Mouse (Mus musculus): ENCODE measurements around the gene Myo10. TPM values are rescaled to one million over a fixed set of nuclear protein-coding genes. Genes with fewer than 3 reads are reported as not detected.

The Myo10 gene
- total and polyA plus RNA-seq, 2 experiments from 2014 or later = 29.3 to 34.7 TPM

DNA sequence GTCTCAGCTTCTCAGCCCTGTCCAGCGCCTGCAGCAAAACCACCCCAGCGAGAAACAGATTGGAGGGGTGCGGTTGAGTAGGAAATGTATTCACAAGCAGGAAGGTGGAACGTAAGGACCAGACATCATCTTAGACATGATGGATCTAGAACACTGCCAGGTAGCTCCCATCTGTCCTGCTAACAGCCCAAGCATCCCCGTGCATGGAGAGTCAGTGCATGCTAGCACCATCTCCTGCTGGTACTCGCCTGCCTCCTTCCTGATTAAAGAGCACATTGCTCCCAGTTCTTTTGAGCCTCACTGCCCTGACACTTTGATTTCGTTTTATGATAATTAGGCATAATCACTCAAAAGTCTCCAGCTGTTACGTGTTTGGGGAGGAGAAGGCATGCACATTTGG, 96.9 kb downstream of the Myo10 start:
- no peak overlapping the region for H3K27ac ChIP-seq (ENCODE audit: low read depth, low read length)
- no peaks in the 10 kb centered on the region for H3K4me1 ChIP-seq (ENCODE audit: insufficient read depth, low read length)
- no peak overlapping the region for H3K4me3 ChIP-seq (ENCODE audit: low read depth, low read length)
- no peak overlapping the region for H3K4me2 ChIP-seq (ENCODE audit: low read depth, low read length, poor library complexity, severe bottlenecking)
- H3K27me3 ChIP-seq (ENCODE audit: insufficient read depth, low read length) = no peaks in the 10 kb centered on the region
- 0 out of 2 replicates have a peak, but pooled peaks cover 2% of the 10 kb centered on the region for H3K36me3 ChIP-seq (ENCODE audit: insufficient read depth, low read length)
- DNase-seq (ENCODE audit: low spot score) (no peak), ATAC-seq (ENCODE audit: low FRiP score) (no peak)
- TF ChIP-seq CTCF (IDR thresholded peaks at IDR 0.05) = no peak
- H3K9me3 ChIP-seq (ENCODE audit: low read length) = no peaks in the 10 kb centered on the region
- 64% methylated on average over 8 of the region's 8 CpGs for WGBS
- H3K9ac ChIP-seq (replicated peaks; ENCODE audit: low read length, poor library complexity, severe bottlenecking) = no peak overlapping the region

DNA sequence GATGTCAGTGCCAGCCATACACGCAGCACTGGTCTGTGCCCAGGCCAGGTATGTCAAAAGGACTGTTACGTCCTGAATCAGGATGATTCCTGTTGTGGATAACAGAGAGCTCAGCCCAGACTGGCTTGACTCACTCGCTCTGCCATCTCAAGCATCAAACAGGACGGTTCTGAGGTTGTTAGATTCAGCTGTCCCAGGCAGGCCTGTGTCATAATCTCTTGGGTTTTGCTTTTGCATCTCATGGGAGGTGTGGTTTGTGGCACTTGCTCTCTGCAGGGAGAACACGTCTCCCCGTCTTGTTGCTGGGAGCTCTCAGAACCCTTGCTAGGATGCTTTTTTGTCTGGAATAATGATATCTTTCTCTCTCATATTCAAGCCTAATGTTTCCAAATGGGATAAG, 97.9 kb downstream of the Myo10 start:
- 82% methylated on average over 6 of the region's 6 CpGs for WGBS
- no peak for ATAC-seq (ENCODE audit: low FRiP score)
- H3K27ac ChIP-seq (ENCODE audit: low read depth, low read length) = no peak overlapping the region
- no peaks in the 10 kb centered on the region for H3K4me1 ChIP-seq (ENCODE audit: insufficient read depth, low read length)
- TF ChIP-seq CTCF (IDR thresholded peaks at IDR 0.05) = no peak
- H3K36me3 ChIP-seq (ENCODE audit: insufficient read depth, low read length) = 0 out of 2 replicates have a peak, but pooled peaks cover 2% of the 10 kb centered on the region
- H3K9me3 ChIP-seq (ENCODE audit: low read length) = no peaks in the 10 kb centered on the region
- H3K4me2 ChIP-seq (ENCODE audit: low read depth, low read length, poor library complexity, severe bottlenecking) = no peak overlapping the region
- H3K4me3 ChIP-seq (ENCODE audit: low read depth, low read length) = no peak overlapping the region
- H3K27me3 ChIP-seq (ENCODE audit: insufficient read depth, low read length) = no peaks in the 10 kb centered on the region
- no peak overlapping the region for H3K9ac ChIP-seq (replicated peaks; ENCODE audit: low read length, poor library complexity, severe bottlenecking)
- DNase-seq (ENCODE audit: low spot score) = no peak

DNA sequence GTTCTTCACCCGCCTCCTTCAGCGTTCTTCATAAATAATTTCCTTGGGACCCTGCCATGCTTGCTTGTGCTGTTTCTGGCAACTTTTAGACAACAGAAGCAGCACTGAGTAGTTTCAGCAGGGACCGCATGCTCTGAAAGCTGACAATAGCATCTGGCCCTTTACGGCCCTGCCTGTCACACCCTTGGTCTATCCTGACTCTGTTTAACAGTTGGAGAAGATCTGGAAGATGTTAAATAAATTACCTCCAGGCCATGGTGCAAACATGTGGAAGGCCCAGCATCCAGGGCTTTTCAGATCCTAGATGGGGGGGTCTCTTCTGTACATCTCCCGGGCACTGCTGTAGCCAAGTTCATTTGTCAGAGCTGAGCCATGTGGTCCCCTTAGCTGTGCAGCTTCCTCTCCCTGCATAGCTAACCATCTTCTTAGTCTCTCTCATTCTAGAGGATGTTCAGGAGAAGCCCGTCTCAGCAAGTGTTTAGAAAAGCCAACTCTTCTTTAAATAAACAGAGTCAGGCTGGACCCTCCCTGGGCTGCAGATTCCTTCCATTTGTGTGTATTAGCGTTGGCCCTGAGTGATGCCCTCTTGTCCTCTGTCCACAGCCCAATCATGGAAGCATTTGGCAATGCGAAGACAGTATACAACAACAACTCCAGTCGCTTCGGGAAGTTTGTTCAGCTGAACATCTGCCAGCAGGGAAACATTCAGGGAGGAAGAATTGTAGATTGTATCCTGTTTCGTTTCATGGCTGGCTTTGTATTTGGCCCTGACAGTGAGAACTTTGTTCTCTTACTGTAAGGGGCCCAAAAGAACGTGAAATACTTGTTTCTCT, 101.2 kb downstream of the Myo10 start:
- no peaks in the 10 kb centered on the region for H3K4me1 ChIP-seq (ENCODE audit: insufficient read depth, low read length)
- ATAC-seq (ENCODE audit: low FRiP score) (no peak), DNase-seq (ENCODE audit: low spot score) (no peak)
- H3K4me2 ChIP-seq (ENCODE audit: low read depth, low read length, poor library complexity, severe bottlenecking) = no peak overlapping the region
- H3K27me3 ChIP-seq (ENCODE audit: insufficient read depth, low read length) = no peaks in the 10 kb centered on the region
- no peak overlapping the region for H3K9ac ChIP-seq (replicated peaks; ENCODE audit: low read length, poor library complexity, severe bottlenecking)
- no peaks in the 10 kb centered on the region for H3K9me3 ChIP-seq (ENCODE audit: low read length)
- 0 out of 2 replicates have a peak, but pooled peaks cover 2% of the 10 kb centered on the region for H3K36me3 ChIP-seq (ENCODE audit: insufficient read depth, low read length)
- WGBS = 83% methylated on average over 12 of the region's 12 CpGs
- no peak overlapping the region for H3K27ac ChIP-seq (ENCODE audit: low read depth, low read length)
- H3K4me3 ChIP-seq (ENCODE audit: low read depth, low read length) = no peak overlapping the region
- TF ChIP-seq CTCF (IDR thresholded peaks at IDR 0.05) = no peak

DNA sequence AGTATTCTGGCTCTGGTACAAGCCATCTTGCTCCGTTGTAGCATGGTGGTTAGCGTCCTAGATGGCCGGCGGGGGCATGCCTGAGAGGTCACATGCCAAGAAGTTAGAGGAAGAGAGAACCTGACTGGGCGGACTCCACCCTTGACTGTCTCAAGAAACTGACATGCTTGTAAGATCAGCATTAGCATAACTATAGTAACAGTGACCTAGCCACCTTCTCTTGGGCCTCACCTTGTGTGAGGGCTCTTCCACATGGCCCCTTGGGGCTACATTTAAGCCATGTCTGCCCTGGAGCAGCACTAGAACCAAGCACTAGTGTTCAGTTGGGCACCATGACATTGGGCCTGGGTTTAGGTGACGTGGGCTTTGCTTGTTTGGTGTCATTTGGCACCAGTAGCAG, 102.2 kb downstream of the Myo10 start:
- H3K36me3 ChIP-seq (ENCODE audit: insufficient read depth, low read length) = 0 out of 2 replicates have a peak, but pooled peaks cover 2% of the 10 kb centered on the region
- no peak for DNase-seq (ENCODE audit: low spot score)
- H3K4me3 ChIP-seq (ENCODE audit: low read depth, low read length) = no peak overlapping the region
- H3K27ac ChIP-seq (ENCODE audit: low read depth, low read length) = no peak overlapping the region
- H3K9me3 ChIP-seq (ENCODE audit: low read length) = no peaks in the 10 kb centered on the region
- no peaks in the 10 kb centered on the region for H3K27me3 ChIP-seq (ENCODE audit: insufficient read depth, low read length)
- no peak for ATAC-seq (ENCODE audit: low FRiP score)
- H3K4me2 ChIP-seq (ENCODE audit: low read depth, low read length, poor library complexity, severe bottlenecking) = no peak overlapping the region
- TF ChIP-seq CTCF (IDR thresholded peaks at IDR 0.05) = no peak
- H3K4me1 ChIP-seq (ENCODE audit: insufficient read depth, low read length) = no peaks in the 10 kb centered on the region
- no peak overlapping the region for H3K9ac ChIP-seq (replicated peaks; ENCODE audit: low read length, poor library complexity, severe bottlenecking)
- 94% methylated on average over 6 of the region's 6 CpGs for WGBS

DNA sequence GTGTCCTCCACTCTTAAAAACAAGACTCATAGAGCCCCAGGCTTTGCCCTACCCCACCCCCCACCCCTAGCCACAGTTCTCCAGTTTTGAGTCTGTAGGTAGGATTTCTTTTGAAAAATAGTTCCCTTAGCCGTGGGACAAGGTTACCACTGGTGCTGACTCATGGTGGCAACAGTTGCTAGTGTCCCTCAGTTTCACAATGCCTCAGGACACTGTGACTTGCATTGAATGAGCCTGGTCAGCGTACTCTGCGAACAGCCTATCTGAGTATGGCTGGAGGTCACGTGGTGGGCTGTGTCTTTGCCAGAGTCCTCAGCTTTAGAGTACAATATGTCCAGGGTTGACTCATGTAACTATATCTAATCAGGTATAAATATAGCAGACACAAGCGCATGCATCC, 104.5 kb downstream of the Myo10 start:
- Histone ChIP-seq H3K4me3 (ENCODE audit: low read depth, low read length) (no peak overlapping the region), H3K36me3 (ENCODE audit: insufficient read depth, low read length) (0 out of 2 replicates have a peak, but pooled peaks cover 2% of the 10 kb centered on the region), H3K27ac (ENCODE audit: low read depth, low read length) (no peak overlapping the region), H3K9ac (replicated peaks; ENCODE audit: low read length, poor library complexity, severe bottlenecking) (no peak overlapping the region), H3K4me1 (ENCODE audit: insufficient read depth, low read length) (no peaks in the 10 kb centered on the region), H3K4me2 (ENCODE audit: low read depth, low read length, poor library complexity, severe bottlenecking) (no peak overlapping the region), H3K27me3 (ENCODE audit: insufficient read depth, low read length) (no peaks in the 10 kb centered on the region), H3K9me3 (ENCODE audit: low read length) (no peaks in the 10 kb centered on the region)
- 90% methylated on average over 5 of the region's 5 CpGs for WGBS
- no peak for TF ChIP-seq CTCF (IDR thresholded peaks at IDR 0.05)
- no peak for ATAC-seq (ENCODE audit: low FRiP score)
- no peak for DNase-seq (ENCODE audit: low spot score)

GRCm38 (mm10) chr15:25728501-25728900, 106.2 kb downstream of the Myo10 start:
- Histone ChIP-seq H3K27me3 (ENCODE audit: insufficient read depth, low read length) (no peaks in the 10 kb centered on the region), H3K27ac (ENCODE audit: low read depth, low read length) (no peak overlapping the region), H3K4me3 (ENCODE audit: low read depth, low read length) (no peak overlapping the region), H3K4me1 (ENCODE audit: insufficient read depth, low read length) (no peaks in the 10 kb centered on the region), H3K4me2 (ENCODE audit: low read depth, low read length, poor library complexity, severe bottlenecking) (no peak overlapping the region), H3K9me3 (ENCODE audit: low read length) (no peaks in the 10 kb centered on the region), H3K36me3 (ENCODE audit: insufficient read depth, low read length) (no peaks in the 10 kb centered on the region), H3K9ac (replicated peaks; ENCODE audit: low read length, poor library complexity, severe bottlenecking) (no peak overlapping the region)
- no peak for TF ChIP-seq CTCF (IDR thresholded peaks at IDR 0.05)
- 67% methylated on average over 4 of the region's 4 CpGs for WGBS
- DNase-seq (ENCODE audit: low spot score) (no peak), ATAC-seq (ENCODE audit: low FRiP score) (no peak)

Measured in midbrain, postnatal 0 days (tissue).